Mouse (Mus musculus) adrenal gland, postnatal 14 days (tissue): Measurements from ENCODE around the gene Lmo4. TPM values are rescaled to one million over a fixed set of nuclear protein-coding genes. Genes with fewer than 3 reads are reported as not detected.

ENCODE experiments used
- DNase-seq: peaks from one replicate; pipeline ENCODE4 v3.0.0; 2021; ENCODE audit warnings: mixed read lengths
- long read RNA-seq, 2 experiments: library from polyadenylated mRNA; stranded (forward); transcript quantifications; one replicate each; pipeline ENCODE4 v2.0.0; 2021
- total RNA-seq: library from RNA; stranded (reverse); gene quantifications from 2 replicates; pipeline ENCODE4 v1.2.3, GENCODE M21; 2021

Lmo4 gene
- 67.1 and 69.0 TPM in 2 replicates for total RNA-seq
- long read RNA-seq, experiment 1, transcript Lmo4-201 (5 exons, 1,669 nt), result major isoform, 15 of 31 reads
- long read RNA-seq, experiment 1, partial matches to known transcripts, result 9 of 31 reads
- long read RNA-seq, experiment 1, other reads (novel, unspliced or antisense), result 5 of 31 reads
- long read RNA-seq, experiment 2, transcript Lmo4-201 (5 exons, 1,669 nt), result major isoform, 11 of 28 reads
- long read RNA-seq, experiment 2, partial matches to known transcripts, result 10 of 28 reads
- long read RNA-seq, experiment 2, other reads (novel, unspliced or antisense), result 5 of 28 reads

DNA sequence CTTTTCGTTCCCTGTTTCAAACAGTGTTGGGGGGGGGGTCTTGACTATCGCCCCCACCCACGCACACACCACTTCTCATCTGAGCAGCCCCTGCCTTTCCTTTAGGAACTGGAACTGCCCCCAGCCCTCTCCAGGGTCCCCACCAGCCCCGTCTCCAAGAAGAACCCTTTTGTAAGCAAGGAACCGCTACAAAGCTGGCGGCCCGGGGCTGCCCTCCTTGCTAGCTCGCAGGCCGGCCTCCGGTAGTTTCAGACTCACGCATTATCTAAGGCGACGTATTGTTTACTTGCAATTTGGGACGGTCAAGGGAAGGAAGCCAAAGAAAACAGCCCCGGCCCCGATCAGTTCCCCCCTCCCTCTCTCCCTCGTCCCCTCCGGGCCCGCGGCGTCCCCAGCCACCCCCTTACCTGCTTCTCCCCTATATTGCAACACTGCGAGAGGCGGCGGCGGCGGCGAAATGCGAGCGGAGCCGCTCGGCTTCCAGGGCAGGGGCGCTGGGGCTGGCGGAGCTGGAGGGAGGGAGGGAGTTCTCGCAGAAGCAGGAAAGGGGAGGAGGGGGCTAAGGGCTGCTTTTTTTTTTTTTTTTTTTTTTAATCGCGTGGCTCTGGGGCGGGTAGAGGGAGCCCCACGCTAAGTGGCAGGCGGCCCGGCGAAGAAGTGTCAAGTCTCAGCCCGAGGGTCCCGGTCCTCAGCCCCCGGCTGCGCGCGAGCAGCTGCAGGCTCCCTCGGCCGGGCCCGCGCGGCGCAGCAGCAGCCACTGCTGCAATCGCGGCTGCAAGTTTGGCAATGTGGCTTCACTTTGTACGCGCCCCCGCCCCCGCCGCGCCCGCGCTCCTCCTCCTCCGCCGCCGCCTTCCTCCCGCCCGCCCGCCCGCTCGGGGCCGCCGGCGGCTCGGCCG, at the start of gene Lmo4:
Gene Lmo4, minus strand, starts transcription at position 808 of the 899 bp plus-strand sequence.
- DNase-seq, result peak; percentile 94

DNA sequence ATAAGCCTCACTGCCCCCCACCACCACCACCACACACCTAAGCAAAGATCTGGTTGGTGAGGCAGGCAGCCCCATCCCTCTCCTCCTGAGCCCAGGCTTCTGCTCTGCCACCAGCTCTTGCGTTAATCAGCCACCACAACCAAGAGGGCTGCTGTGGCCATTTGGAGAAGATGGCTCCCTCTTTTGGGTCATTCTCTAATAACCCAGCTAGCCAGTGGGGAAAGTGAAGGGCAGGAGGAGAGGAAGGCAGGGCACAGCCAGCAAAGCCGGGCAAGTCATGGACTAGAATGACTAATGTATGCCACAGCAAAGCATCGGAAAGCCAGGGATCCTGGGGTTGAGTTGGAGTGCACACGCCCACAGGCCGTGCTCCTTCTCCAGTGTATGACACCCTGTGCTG, 49.3 kb upstream of the Lmo4 start:
- no peak for DNase-seq

DNA sequence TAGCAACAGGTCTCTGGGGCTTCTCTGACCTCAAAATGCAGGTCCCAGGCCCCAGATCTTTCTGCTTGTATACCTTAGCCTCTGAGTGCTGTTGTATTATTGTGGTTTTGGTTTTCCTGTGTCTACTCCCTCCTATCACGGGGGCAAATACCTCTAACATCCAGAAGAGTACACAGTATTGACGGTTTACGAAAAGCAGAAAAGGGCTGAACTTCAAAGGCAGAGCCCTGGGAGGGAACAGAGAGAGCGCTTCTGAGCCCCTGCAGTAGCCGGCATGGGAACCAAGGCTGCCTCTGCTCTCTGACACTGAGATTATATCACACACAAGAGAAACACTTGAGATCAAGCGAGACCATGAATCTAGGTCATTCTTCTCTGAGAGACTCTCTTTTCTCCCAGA, 48.0 kb upstream of the Lmo4 start:
- DNase-seq, result no peak

DNA sequence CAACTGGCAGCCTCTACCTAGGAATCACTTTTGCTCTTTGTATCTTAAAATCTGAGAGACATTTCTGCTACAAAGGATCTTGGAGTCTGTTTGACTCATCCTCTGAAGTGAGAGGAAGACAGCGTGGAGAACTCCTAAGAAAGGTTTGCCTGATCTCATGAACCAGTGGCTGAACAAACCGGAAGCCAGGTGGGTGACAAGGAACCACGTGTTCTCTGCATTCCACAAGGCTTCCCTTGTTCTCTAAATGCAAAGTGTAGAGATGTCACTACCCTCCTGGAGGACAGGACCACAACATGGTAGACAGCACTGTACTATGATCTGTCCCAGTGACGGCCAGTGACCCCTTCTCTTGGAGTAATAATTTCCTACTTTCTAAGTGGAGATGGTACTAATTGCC, 47.1 kb upstream of the Lmo4 start:
- DNase-seq, result no peak

DNA sequence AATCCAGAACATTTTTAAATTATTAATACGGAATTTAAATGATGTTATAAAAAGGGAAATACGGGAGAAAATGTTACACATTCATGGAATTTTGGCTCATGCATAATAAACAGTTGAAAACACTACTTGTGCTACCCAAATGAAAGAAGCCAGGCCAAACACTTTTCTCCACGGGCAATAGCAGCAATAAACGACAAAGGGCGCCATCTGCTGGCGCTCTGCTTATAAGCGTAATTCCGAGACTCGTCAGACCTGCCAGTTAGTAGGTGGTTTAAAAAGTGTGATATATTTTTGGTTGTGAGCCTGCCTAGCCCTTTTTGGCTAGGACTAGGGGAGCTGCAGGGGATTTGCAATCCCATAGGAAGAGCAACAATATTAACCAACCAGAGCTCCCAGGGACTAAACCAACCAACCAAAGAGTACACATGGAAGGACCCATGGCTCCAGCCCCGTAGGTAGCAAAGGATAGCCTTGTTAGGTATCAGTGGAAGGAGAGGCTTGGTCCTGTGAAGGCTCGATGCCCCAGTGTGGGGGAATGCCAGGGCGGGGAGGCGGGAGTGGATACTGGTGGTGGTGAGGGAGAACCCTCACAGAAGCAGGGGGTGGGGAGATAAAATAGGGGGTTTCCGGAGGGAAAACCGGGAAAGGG, 37.1 kb upstream of the Lmo4 start:
- DNase-seq, result peak; percentile 83

DNA sequence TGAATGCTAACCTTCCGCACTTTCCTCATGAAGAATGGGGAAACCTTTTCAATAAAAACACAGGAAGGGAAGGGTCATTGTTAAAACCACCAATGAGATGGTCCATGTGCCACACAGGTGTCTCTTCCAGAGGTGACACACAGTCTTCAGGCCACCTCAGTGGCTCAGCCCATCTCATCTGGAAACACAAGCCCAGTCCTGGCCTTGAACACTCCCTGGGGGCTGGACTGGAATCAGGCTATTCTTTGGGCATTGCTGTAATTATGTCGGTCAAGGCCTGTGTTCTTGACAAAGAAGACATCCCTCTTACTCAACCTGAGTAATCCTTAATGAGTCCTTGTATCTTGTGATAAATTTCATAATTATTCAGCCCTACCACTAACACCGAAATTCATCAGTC, 36.1 kb upstream of the Lmo4 start:
- peak; percentile 9 for DNase-seq

DNA sequence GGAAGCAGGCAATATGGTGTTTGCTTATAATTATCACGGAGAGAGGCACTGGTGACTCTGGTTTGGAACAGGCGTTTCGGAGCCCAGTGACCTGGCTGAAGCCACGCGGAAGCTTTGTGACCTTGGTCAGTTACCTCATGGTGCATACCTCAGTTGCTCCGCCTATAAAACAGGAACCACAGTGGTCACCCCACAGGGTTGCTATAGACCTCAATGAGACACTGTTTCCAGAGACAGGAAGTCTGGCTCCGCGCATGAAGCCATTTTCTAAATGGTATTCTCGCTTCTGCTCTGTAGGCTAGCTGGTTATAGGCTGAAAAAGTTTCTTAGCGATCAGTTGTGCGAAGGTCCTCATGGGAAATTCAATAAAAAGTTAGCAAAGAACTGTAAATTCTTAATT, 33.5 kb upstream of the Lmo4 start:
- no peak for DNase-seq

DNA sequence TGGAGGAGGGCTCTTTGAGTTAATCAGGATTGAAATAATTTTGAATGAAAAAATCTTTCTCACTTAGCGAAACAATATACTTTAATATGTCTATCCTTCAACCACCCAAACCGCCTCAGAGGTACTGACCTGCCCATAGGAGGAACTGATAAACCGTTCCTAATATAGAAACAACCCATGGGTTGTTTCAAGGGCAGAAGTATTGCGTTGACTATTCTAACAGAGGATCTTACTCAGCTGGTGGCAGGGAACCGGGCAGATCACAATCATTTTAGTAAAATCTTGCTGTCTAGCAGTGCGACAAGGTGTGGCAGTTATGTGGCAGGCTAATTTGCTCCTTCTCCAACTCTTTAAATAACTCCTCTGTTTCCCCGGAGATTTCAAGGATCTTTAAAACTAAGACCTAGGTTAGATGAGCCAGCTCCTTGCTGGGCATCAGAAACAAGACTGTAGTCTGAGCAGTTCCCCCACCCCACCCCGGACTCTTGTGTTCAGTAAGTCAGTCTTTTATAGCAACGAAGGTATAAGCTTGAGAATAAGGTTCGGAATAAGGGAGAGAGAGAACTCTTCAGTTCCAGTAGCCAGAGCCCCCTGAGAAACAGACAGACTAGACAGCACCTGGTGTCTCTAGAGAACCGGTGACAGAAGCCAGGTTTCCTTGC, 27.5 kb upstream of the Lmo4 start:
- DNase-seq, result no peak

DNA sequence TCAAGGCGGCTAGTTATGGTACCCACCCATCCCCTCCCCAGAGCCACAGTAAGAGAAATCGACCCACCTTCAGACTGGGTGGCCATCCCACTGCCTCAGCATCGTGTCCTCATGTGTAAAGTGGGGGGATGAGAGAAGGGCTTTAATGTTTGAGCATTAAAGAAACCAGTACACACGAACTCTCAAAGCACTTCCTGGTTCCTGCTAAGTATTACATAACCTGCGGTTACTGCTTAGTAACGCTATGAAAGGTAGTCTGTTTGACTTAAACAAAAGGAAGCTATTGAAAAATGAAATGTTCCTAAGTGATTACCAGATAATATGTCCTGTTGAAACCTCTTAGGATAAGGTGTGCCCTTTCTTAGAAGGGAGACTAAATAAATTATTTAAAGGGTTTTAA, 26.9 kb upstream of the Lmo4 start:
- no peak for DNase-seq

DNA sequence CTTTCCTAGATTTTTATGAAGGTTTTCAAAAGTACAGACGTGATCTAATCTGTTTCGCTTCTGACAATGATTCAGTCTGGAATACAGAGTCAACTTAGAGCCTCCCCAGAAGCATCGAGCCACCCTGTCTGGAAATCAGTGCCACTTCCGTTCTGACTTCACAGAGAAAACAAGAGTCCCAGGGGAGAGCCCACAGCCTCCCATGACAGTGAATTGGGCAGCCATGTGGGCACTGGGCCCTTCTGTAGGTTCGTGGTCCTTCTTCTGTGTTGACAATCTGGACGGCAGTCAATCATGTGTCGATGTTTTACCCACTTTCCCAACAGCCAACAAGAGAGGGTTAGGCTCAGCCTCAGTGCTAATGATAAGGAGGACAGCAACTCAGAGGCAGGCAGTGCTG, 26.4 kb upstream of the Lmo4 start:
- DNase-seq, result no peak

DNA sequence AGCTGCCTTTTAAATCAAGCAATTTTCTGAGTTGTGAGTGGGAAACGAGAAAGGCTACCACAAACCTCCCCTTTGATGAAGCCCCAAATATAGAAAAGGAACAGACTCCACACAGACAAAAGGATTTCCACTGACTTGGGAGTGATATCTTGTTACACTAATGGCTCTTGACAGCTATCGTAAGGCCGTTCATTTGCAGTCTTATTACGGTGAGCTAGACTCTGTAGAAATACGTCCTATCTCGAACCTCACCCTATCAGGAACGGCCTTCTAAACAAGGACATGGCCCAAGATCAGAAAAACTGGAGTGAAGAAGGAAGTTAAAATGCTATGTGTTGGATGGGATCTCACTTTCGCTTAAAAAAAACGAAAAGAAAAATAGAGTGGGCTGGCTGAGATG, 25.0 kb upstream of the Lmo4 start:
- no peak for DNase-seq

DNA sequence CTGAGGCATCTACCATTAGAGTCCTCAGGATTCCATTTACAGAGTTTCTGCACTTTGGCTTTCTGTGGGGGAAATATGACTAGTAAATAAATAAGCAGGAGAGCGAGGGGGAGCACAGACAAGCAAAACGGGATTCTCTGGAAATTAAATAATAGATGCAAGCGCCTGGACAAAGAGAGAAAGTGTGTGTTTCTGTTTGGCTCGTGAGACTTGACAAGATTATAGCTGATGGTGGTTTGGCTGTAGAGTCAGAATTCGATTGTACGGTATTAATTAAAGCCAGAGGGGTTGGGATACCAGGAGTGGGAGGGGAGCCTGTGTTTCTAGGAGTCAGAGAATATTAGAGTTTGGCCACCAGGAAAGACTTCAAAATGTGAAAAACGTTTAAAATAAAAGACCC, 24.3 kb upstream of the Lmo4 start:
- no peak for DNase-seq

DNA sequence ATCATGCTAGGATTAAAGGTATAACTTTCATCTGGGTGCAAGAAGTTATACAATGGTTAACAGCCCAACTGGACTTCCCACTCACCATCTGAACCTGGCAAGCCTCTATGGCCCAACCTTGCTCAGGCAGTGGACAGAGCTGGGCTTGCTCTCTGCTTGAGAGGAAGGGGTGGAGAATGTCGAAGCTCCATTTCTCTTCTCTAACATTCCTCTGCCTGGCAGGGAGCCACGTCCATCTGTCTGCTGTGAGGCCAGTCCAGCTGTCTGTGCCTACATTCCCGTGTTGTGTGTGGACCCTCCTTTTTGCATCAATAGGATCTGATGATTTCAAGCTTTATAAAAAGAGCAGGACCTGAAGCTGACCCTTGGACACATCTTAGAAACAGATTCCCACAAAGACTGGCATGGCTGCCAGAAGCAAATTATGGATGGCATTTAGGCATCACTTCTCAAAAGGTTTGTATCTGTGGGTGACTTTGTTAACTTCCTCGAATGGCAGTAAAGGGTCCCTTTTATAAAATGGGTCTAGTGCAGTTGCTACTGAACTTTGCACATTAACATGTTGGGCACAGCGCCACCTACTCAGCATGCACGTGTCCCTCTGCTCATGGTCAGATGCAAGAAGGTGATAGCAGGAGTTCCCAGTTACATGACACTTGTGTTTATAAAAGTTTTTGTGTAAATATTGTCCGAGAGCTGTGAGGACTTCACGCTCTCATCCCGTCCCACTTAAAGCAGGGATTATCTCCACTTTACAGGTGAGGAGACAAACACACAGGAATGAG, 20.6 kb upstream of the Lmo4 start:
- no peak for DNase-seq

DNA sequence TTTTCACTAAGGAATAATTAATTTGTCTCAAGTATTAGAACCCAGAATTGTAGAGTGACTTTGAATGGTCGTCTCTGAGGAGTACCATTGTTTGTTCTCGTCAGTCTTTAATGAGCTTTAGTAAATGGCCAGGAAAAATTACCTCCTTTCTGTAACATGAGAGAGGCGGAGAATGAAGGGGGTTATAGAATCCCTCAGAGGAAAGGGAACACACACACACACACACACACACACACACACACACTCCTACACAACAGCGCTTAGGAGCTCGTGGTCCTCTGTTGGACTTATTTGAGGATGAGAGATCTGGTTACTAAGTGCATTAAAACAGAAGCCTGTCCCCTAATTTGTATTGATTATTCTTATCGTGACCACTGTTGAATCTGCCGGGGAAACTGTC, 19.6 kb upstream of the Lmo4 start:
- DNase-seq, result no peak

DNA sequence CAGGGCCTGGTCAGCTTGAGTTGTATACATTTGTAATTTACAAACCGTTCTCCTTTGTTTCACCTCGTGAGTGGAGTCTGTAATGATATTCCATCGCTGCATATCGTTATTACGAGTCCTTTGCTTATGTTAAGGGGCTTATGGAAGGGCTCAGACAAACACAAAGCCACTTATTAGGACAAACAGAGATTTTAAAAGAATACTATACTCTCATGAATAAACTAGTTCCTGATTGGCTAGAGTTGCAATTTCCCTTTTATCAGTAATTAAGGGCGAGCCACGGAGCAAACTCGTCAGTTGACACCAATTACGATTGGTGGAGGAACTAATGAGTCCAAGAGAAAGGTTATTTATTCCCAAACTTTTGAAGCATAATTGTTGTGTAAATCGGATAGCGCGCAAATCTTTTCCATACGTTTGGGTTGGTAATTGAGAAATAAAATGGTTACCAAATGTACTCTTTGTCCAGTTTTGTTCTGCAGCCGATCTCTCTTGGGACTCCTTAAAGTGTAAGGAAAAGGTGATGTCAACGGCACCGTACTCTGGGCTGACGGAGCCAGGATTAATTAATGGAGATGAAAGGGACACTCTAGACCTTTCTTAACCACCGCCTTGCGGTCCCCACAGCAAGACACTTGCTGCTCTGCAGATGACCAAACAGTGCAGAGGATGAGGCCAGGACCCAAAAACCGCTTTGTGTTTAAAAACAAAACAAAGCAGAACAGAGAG, 18.5 kb upstream of the Lmo4 start:
- DNase-seq, result no peak

DNA sequence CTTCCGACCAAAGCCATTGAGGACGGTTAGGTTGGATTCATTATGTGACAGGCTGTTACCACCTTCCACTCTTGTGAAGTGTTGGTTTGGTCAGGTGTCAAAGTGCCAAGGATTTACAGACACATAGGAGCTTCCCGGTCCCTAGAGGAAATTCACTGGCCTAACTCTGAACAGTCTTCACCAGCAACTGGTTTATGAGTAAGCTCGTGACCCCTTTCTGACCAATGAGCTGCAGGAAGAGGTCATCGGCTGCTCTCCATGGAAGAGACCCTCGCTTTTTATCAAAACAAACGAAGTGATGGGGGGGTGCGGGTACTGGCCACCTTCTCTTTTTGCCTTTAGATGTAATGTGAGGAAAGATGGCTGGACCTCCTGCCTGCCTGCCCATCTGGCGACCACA, 17.4 kb upstream of the Lmo4 start:
- no peak for DNase-seq

DNA sequence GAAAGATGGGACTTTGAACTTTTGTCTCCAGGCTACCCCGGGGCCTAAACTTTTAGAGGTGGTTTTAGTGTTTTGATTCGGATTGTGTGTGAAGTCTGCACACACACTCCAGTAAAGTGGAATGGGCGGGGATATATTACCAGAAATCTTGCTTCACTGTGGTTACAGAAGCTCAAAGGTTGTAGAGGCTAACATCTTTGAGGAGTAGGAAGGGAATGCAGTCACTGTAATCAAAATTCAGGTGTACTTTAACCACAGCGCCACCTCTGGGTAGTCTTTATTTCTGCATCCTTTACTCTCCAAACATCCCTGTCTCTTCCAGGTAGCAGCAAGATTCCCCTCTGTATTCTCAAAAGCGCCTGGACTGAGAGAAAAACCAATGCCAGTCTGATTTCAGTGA, 2.5 kb upstream of the Lmo4 start:
- peak; percentile 64 for DNase-seq

DNA sequence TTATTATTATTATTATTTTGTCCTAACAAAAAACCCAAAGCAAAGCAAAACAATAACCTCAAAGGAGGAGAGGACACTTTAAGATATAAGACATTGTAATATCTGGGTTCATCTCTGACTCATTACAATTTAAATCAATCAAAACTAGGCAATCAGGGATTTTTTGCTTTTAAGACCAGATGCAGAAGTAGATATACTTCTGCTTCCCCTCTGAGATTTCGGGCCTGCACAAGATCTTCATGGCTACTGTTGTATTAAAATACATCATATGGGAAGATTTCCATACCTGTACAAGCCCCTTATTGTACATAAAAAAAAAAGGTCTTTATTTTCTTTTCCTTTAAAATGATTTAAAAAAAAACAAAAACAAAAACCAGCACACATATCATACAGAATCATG, 1.9 kb upstream of the Lmo4 start:
- DNase-seq, result no peak

DNA sequence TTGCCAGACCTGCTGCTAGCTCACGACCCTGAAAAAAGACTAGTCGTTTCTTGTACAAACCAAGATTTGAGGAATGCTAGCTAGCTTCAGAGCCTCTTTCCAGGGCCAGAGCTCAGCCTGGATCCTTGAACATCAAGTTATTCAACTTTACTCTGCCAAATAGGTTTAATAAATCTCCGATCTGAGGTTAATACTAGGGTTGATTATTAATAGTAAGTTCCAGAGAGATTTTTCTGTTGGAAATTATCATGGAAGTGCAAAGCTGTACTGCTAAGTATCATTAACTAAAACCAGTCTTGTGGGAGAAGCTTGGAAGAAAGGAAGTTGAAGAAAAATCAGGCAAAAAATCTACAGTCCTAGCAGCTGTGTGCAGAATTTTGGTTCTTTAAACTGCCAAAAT, 1.2 kb upstream of the Lmo4 start:
- DNase-seq, result no peak

DNA sequence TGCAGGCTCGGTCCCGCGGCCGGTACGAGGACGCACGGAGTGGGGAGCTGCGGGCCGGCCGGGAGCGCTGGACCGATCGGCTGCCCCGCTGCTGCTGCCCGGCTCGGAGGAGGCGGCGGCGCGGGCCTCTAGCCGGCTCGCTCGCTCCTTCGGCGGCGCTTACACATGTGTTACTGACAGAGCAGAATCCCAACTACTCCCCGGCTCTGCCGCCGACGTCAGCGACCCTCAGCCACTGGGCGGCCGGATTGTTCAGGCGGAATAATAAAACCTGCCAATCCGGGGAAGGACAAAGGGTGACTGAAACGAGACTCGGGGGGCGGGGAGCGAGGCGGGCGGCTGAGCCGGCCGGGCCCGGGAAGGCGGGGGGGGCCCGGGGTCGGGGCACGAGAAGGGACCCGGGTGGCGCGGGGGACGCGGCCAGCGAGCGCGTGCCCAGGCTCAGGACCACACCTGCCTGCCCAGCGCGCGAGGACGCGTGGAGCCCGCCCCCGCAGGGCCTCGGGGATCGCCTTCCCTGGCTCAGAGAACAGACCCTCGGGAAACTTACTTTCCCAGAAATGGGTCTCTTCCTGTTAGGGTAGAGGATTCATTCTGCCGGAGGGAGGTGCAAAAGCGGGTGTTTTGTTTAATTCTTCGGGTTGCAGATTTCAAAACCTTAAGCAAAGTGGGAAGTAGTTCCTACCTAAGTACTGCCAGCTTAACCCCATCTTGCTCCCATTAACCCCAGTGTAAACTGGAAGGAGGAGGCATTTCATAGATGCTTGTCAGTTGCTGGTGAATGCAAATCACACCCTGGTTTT, 532 bp upstream of the Lmo4 start:
- DNase-seq, result peak; percentile 97
